Mouse (Mus musculus) thymus, adult 2 months (tissue): ENCODE measurements around the gene Ttc16.

Experiments used
- CTCF ChIP-seq: fragments of 200-500 bp; IDR thresholded peaks from 2 replicates; pipeline ENCODE4 v1.5.1; 2012; ENCODE audit warnings: mild to moderate bottlenecking, control low read depth, low read length, moderate library complexity, borderline replicate concordance; ENCODE audit not compliant: control insufficient read depth, poor library complexity, insufficient read depth; ENCODE audit errors: extremely low read depth
- POLR2A ChIP-seq: fragments of 200-500 bp; IDR thresholded peaks from 2 replicates; pipeline ENCODE4 v1.6.1; 2012; ENCODE audit warnings: mild to moderate bottlenecking, low read length, control low read depth, moderate library complexity; ENCODE audit not compliant: control insufficient read depth, poor library complexity, insufficient read depth; ENCODE audit errors: extremely low read depth

GRCm38 (mm10) chr2:32736306-32736829 is 39.1 kb downstream of the Ttc16 start:
- TF ChIP-seq CTCF (no peak), POLR2A (no peak)
